7 mouse cellular contexts compared by ENCODE assay signal in genomic region chr4:65473141-65473540, GRCm38 (mm10).
"Had no signal": no experiment of that assay in that cellular context is flagged by ENCODE, and none has a peak within 500 bp of the region (broad histone marks: within the 10 kb centered on the region; RNA-seq: fewer than 3 reads in every experiment).

No protein-coding gene starts in this region.

- DNase-seq: kidney, postnatal 10 days; kidney, postnatal 4 days; left cerebral cortex, postnatal 4 days; lung, adult 18-20 months; lung, postnatal 36 days; midbrain, embryonic 14.5 days; thymus, postnatal 4 days had no signal
